In the genomic region with DNA sequence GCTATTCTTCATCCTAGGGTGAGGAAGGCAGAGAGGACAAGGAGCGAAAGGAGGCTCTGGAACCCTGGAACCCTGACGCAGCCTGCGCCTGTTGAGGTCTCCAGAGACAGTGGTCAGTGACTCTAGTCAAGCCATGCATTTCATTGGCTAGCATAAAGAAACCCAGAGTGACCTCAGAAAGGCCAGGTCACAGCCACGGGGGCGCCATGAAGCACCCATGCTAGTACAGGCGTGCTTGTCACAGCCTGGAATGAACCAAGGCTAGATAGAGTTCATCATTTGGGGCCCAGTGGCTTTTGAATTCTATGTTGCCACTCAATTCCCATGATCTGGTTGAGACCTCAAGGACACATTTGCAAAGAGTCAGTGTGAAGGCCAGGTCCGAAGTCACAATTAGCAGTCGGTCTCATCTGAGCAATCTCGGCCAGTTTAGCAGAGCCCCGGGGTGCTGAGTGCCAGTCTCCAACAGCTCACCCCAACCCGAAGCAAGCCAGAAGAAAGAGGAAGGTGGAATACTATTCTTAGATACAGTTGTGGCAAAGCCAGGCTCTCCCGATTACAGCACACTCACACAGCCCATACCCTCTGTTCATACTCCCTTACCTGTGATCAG, we compare ENCODE assay signal across 8 mouse cellular contexts. TPM values are rescaled to one million over a fixed set of nuclear protein-coding genes. Genes with fewer than 3 reads are reported as not detected.
A peak's percentile ranks its signal among the peaks of the same experiment; 100 is the strongest.
DNase-seq lines count a peak whose midpoint lies in the region; ATAC-seq lines count a peak whose summit lies in the region.

No protein-coding gene starts in this region.

- peak overlapping the region; percentile 58 for H3K9ac ChIP-seq in lung, embryonic 16.5 days (ENCODE audit: low read length)
- H3K9ac ChIP-seq in intestine, embryonic 16.5 days (ENCODE audit: low read depth, low read length): 0 out of 2 replicates have a peak overlapping the region, but pooled peaks have one; percentile 6
- no peak overlapping the region for H3K9ac ChIP-seq in neural tube, embryonic 15.5 days (replicated peaks)

- peak overlapping the region; percentile 38 for H3K4me3 ChIP-seq in lung, embryonic 16.5 days (ENCODE audit: low read length)
- H3K4me3 ChIP-seq in intestine, embryonic 16.5 days (ENCODE audit: low read length): peak overlapping the region; percentile 7
- H3K4me3 ChIP-seq in neural tube, embryonic 15.5 days (replicated peaks): peak overlapping the region; percentile 3; the same call in 1 of the 2 replicates

- no peaks in the 10 kb centered on the region for H3K36me3 ChIP-seq in lung, embryonic 16.5 days (ENCODE audit: control insufficient read depth, insufficient read depth, low read length)
- no peaks in the 10 kb centered on the region for H3K36me3 ChIP-seq in intestine, embryonic 16.5 days (ENCODE audit: control insufficient read depth, insufficient read depth, low read length)
- no peaks in the 10 kb centered on the region for H3K36me3 ChIP-seq in neural tube, embryonic 15.5 days

- peak overlapping the region; percentile 94 for H3K27ac ChIP-seq in lung, embryonic 16.5 days (ENCODE audit: low read length)
- H3K27ac ChIP-seq in intestine, embryonic 16.5 days (ENCODE audit: low read length): peak overlapping the region; percentile 62
- no peak overlapping the region for H3K27ac ChIP-seq in neural tube, embryonic 15.5 days (replicated peaks)

- WGBS in lung, embryonic 16.5 days: 73% methylated on average over 12 of the region's 12 CpGs
- 77% methylated on average over 12 of the region's 12 CpGs for WGBS in intestine, embryonic 16.5 days
- 86% methylated on average over 12 of the region's 12 CpGs for WGBS in neural tube, embryonic 15.5 days

- ATAC-seq in frontal cortex, adult (ENCODE audit: low TSS enrichment): peak; percentile 60; the same call in 1 of the 2 replicates
- no peak for ATAC-seq in lung, embryonic 16.5 days (ENCODE audit: low read depth)
- no peak for ATAC-seq in intestine, embryonic 16.5 days
- ATAC-seq in neural tube, embryonic 15.5 days (ENCODE audit: low FRiP score): no peak

- H3K4me2 ChIP-seq in lung, embryonic 16.5 days (ENCODE audit: low read depth, low read length): peak overlapping the region; percentile 52
- H3K4me2 ChIP-seq in intestine, embryonic 16.5 days (ENCODE audit: low read depth, low read length): peak overlapping the region; percentile 17
- H3K4me2 ChIP-seq in neural tube, embryonic 15.5 days: peak overlapping the region; percentile 21

- no peaks in the 10 kb centered on the region for H3K27me3 ChIP-seq in lung, embryonic 16.5 days (ENCODE audit: control insufficient read depth, insufficient read depth, low read depth, low read length)
- H3K27me3 ChIP-seq in intestine, embryonic 16.5 days (replicated peaks; ENCODE audit: control insufficient read depth, insufficient read depth, low read length): no peaks in the 10 kb centered on the region
- H3K27me3 ChIP-seq in neural tube, embryonic 15.5 days (replicated peaks): no peaks in the 10 kb centered on the region

- peaks cover 14% of the 10 kb centered on the region for H3K4me1 ChIP-seq in lung, embryonic 16.5 days (replicated peaks; ENCODE audit: control insufficient read depth, insufficient read depth, low read length)
- H3K4me1 ChIP-seq in intestine, embryonic 16.5 days (ENCODE audit: control insufficient read depth, insufficient read depth, low read length): peaks cover 15% of the 10 kb centered on the region
- no peaks in the 10 kb centered on the region for H3K4me1 ChIP-seq in neural tube, embryonic 15.5 days

- DNase-seq in frontal cortex, postnatal 25 days (ENCODE audit: low spot score in 2 of 2): no peak
- no peak for DNase-seq in lung, postnatal 4 days
- no peak for DNase-seq in thymus, postnatal 14 days
- DNase-seq in c-Kit-positive CD71-positive TER-119-positive erythroid progenitor cells, embryonic 14.5 days (ENCODE audit: low spot score): no peak

- H3K9me3 ChIP-seq in lung, embryonic 16.5 days (ENCODE audit: control insufficient read depth, low read length): no peaks in the 10 kb centered on the region
- H3K9me3 ChIP-seq in intestine, embryonic 16.5 days (ENCODE audit: control insufficient read depth, low read length): no peaks in the 10 kb centered on the region
- H3K9me3 ChIP-seq in neural tube, embryonic 15.5 days (replicated peaks): no peaks in the 10 kb centered on the region

RNA-seq across cellular contexts. Expression of a gene that starts 11.3 kb away (rescaled TPM):
- polyA plus RNA-seq in lung, embryonic 16.5 days (2015; fragmentation: Nextera tagmentation; extraction: Ambion mirVana): 15.3 and 16.8 TPM in 2 replicates
- polyA plus RNA-seq in intestine, embryonic 16.5 days (2015; fragmentation: Nextera tagmentation; extraction: Ambion mirVana): 18.4 and 20.5 TPM in 2 replicates
- polyA plus RNA-seq in neural tube, embryonic 15.5 days (2015; fragmentation: Nextera tagmentation; extraction: Ambion mirVana): 3.6 and 4.1 TPM in 2 replicates

RNA-seq across cellular contexts. Expression of a gene that starts 29.2 kb away (rescaled TPM):
- polyA plus RNA-seq in lung, embryonic 16.5 days (2015; fragmentation: Nextera tagmentation; extraction: Ambion mirVana): 0.77 and 1.5 TPM in 2 replicates
- 5.4 and 5.7 TPM in 2 replicates for polyA plus RNA-seq in intestine, embryonic 16.5 days (2015; fragmentation: Nextera tagmentation; extraction: Ambion mirVana)
- polyA plus RNA-seq in neural tube, embryonic 15.5 days (2015; fragmentation: Nextera tagmentation; extraction: Ambion mirVana): 29.5 and 31.8 TPM in 2 replicates

RNA-seq across cellular contexts. Expression of a gene that starts 48.9 kb away (rescaled TPM):
- 36.9 and 37.9 TPM in 2 replicates for polyA plus RNA-seq in lung, embryonic 16.5 days (2015; fragmentation: Nextera tagmentation; extraction: Ambion mirVana)
- 53.5 and 58.1 TPM in 2 replicates for polyA plus RNA-seq in intestine, embryonic 16.5 days (2015; fragmentation: Nextera tagmentation; extraction: Ambion mirVana)
- polyA plus RNA-seq in neural tube, embryonic 15.5 days (2015; fragmentation: Nextera tagmentation; extraction: Ambion mirVana): 21.3 and 23.9 TPM in 2 replicates
